Mouse (Mus musculus) MEL (cell line): ENCODE data around the gene Zfp366. TPM values are rescaled to one million over a fixed set of nuclear protein-coding genes. Genes with fewer than 3 reads are reported as not detected.

ENCODE experiments used
- DNase-seq: peaks from one replicate; pipeline ENCODE4 v3.0.0; 2011; ENCODE audit warnings: low read depth, low spot score
- H3K27ac ChIP-seq: 2 replicates; pipeline ENCODE4 v1.5.1; 2012; ENCODE audit warnings: low read depth, mild to moderate bottlenecking, control low read depth, low read length, moderate library complexity; ENCODE audit not compliant: control insufficient read depth
- H3K27me3 ChIP-seq, 2 experiments: fragments of 150-350 bp in 1 of 2; sonication (generic) in 1 of 2; 2 replicates each; pipeline ENCODE4 v1.6.1; 2012; ENCODE audit warnings: low read length in 2 of 2, mild to moderate bottlenecking in 2 of 2, improper control_type of control experiment in 1 of 2, moderate library complexity in 1 of 2; ENCODE audit not compliant: insufficient read depth in 2 of 2, control insufficient read depth in 1 of 2
- H3K36me3 ChIP-seq, 2 experiments: 2 replicates each; pipeline ENCODE4 v1.6.1; 2012 to 2014; ENCODE audit warnings: low read length in 2 of 2, improper control_type of control experiment in 1 of 2, inconsistent platforms in 1 of 2, mild to moderate bottlenecking in 1 of 2; ENCODE audit not compliant: insufficient read depth in 2 of 2, control insufficient read depth in 1 of 2
- H3K4me1 ChIP-seq, 2 experiments: fragments of 150-350 bp in 1 of 2; sonication (generic) in 1 of 2; 2 replicates each; pipeline ENCODE4 v1.6.1; 2012; ENCODE audit warnings: low read length in 2 of 2, improper control_type of control experiment in 1 of 2, mild to moderate bottlenecking in 1 of 2; ENCODE audit not compliant: insufficient read depth in 2 of 2, control insufficient read depth in 1 of 2
- H3K4me3 ChIP-seq, 2 experiments: fragments of 150-350 bp in 1 of 2; sonication (generic) in 1 of 2; 2 replicates each; pipeline ENCODE4 v1.5.1; 2012; ENCODE audit warnings: low read depth in 2 of 2, low read length in 2 of 2, mild to moderate bottlenecking in 2 of 2, moderate library complexity in 2 of 2, control low read depth in 1 of 2, improper control_type of control experiment in 1 of 2; ENCODE audit not compliant: control insufficient read depth in 1 of 2, insufficient read depth in 1 of 2
- H3K79me2 ChIP-seq: 2 replicates; pipeline ENCODE4 v1.6.1; 2012; ENCODE audit warnings: mild to moderate bottlenecking, low read length, moderate library complexity; ENCODE audit not compliant: control insufficient read depth, poor library complexity, insufficient read depth
- H3K9ac ChIP-seq: 2 replicates; pipeline ENCODE4 v1.6.1; 2012; ENCODE audit warnings: low read depth, mild to moderate bottlenecking, control low read depth, low read length, moderate library complexity; ENCODE audit not compliant: control insufficient read depth, poor library complexity, severe bottlenecking
- H3K9me3 ChIP-seq: fragments of 150-350 bp; sonication (generic); replicated peaks from 2 replicates; pipeline ENCODE4 v1.6.1; 2012; ENCODE audit warnings: mild to moderate bottlenecking, low read length, improper control_type of control experiment, moderate library complexity; ENCODE audit not compliant: insufficient read depth
- BHLHE40 ChIP-seq: IDR thresholded peaks from 2 replicates; pipeline ENCODE4 v1.6.1; 2012; ENCODE audit warnings: low read depth, mild to moderate bottlenecking, inconsistent platforms, low read length, improper control_type of control experiment, borderline replicate concordance
- CTCF ChIP-seq, 3 experiments: IDR thresholded peaks in 2 of 3; conservative IDR thresholded peaks in 1 of 3; 2 replicates each; pipeline ENCODE4 v1.5.1; 2011 to 2012; ENCODE audit warnings: low read length in 3 of 3, low read depth in 2 of 3, mild to moderate bottlenecking in 2 of 3, improper control_type of control experiment in 1 of 3, inconsistent platforms in 1 of 3, mixed read lengths in 1 of 3, moderate library complexity in 1 of 3; ENCODE audit not compliant: control insufficient read depth in 1 of 3, insufficient read depth in 1 of 3, poor library complexity in 1 of 3, severe bottlenecking in 1 of 3
- GATA1 ChIP-seq: IDR thresholded peaks from 2 replicates; pipeline ENCODE4 v1.6.1; 2011; ENCODE audit warnings: low read depth, low read length, improper control_type of control experiment
- HCFC1 ChIP-seq: IDR thresholded peaks from 2 replicates; pipeline ENCODE4 v1.6.1; 2012; ENCODE audit warnings: low read depth, mild to moderate bottlenecking, inconsistent platforms, low read length, improper control_type of control experiment, moderate library complexity
- JUND ChIP-seq: IDR thresholded peaks from 2 replicates; pipeline ENCODE4 v1.6.1; 2011; ENCODE audit warnings: low read depth, mild to moderate bottlenecking, improper control_type of control experiment, low read length
- MAX ChIP-seq: IDR thresholded peaks from 2 replicates; pipeline ENCODE4 v1.6.1; 2011; ENCODE audit warnings: low read length, improper control_type of control experiment
- MEF2A ChIP-seq: IDR thresholded peaks from 2 replicates; pipeline ENCODE4 v1.6.1; 2014; ENCODE audit warnings: low read depth, mild to moderate bottlenecking, inconsistent platforms, low read length, improper control_type of control experiment; ENCODE audit not compliant: poor library complexity, insufficient replicate concordance, severe bottlenecking; ENCODE audit errors: extremely low read depth
- MXI1 ChIP-seq: IDR thresholded peaks from 2 replicates; pipeline ENCODE4 v1.6.1; 2011; ENCODE audit warnings: mild to moderate bottlenecking, low read depth, low read length, improper control_type of control experiment
- MYB ChIP-seq: IDR thresholded peaks from 2 replicates; pipeline ENCODE4 v1.6.1; 2011; ENCODE audit warnings: mild to moderate bottlenecking, low read depth, low read length, improper control_type of control experiment
- MYC ChIP-seq: IDR thresholded peaks from 2 replicates; pipeline ENCODE4 v1.6.1; 2011; ENCODE audit warnings: low read depth, mild to moderate bottlenecking, low read length, improper control_type of control experiment, moderate library complexity
- NRF1 ChIP-seq: IDR thresholded peaks from 2 replicates; pipeline ENCODE4 v1.6.1; 2014; ENCODE audit warnings: low read depth, mild to moderate bottlenecking, inconsistent platforms, low read length, improper control_type of control experiment, moderate library complexity; ENCODE audit not compliant: poor library complexity, insufficient read depth, severe bottlenecking
- POLR2A ChIP-seq, 2 experiments: IDR thresholded peaks; 2 replicates each; pipeline ENCODE4 v1.6.1; 2011 to 2012; ENCODE audit warnings: low read length in 2 of 2, mild to moderate bottlenecking in 2 of 2, control low read depth in 1 of 2, improper control_type of control experiment in 1 of 2, low read depth in 1 of 2, moderate library complexity in 1 of 2; ENCODE audit not compliant: control insufficient read depth in 1 of 2, insufficient read depth in 1 of 2, poor library complexity in 1 of 2
- POLR2AphosphoS5 ChIP-seq: IDR thresholded peaks from 2 replicates; pipeline ENCODE4 v1.6.1; 2012; ENCODE audit warnings: low read depth, borderline replicate concordance, mild to moderate bottlenecking, inconsistent platforms, low read length, moderate library complexity, mixed read lengths
- SIN3A ChIP-seq: IDR thresholded peaks from 2 replicates; pipeline ENCODE4 v1.6.1; 2012; ENCODE audit warnings: low read length, improper control_type of control experiment, inconsistent platforms
- TAL1 ChIP-seq: IDR thresholded peaks from 2 replicates; pipeline ENCODE4 v1.6.1; 2012; ENCODE audit warnings: mild to moderate bottlenecking, inconsistent platforms, low read length, moderate library complexity, mixed read lengths
- TCF12 ChIP-seq: IDR thresholded peaks from 2 replicates; pipeline ENCODE4 v1.6.1; 2014; ENCODE audit warnings: low read depth, mild to moderate bottlenecking, inconsistent platforms, low read length, improper control_type of control experiment, moderate library complexity
- UBTF ChIP-seq: IDR thresholded peaks from 2 replicates; pipeline ENCODE4 v1.6.1; 2012; ENCODE audit warnings: low read depth, mild to moderate bottlenecking, inconsistent platforms, low read length, improper control_type of control experiment, moderate library complexity, borderline replicate concordance; ENCODE audit not compliant: insufficient read depth
- ZMIZ1 ChIP-seq: IDR thresholded peaks from 2 replicates; pipeline ENCODE4 v1.6.1; 2012; ENCODE audit warnings: low read depth, mild to moderate bottlenecking, inconsistent platforms, low read length, improper control_type of control experiment, moderate library complexity
- polyA plus RNA-seq, 2 experiments: library from polyadenylated mRNA; stranded (reverse) in 1 of 2; unstranded in 1 of 2; fragments of >175 nt in 1 of 2; fragments of >200 nt in 1 of 2; gene quantifications; 2 replicates each; pipeline versions ENCODE4 v1.2.1 to v1.2.4; 2012; ENCODE audit warnings: low replicate concordance in 2 of 2, low read depth in 1 of 2; ENCODE audit not compliant: insufficient read length in 2 of 2, insufficient read depth in 1 of 2, missing spikeins in 1 of 2
- total RNA-seq: library from RNA; depleted of rRNA; stranded (reverse); fragments of 300-350 nt; gene quantifications from 2 replicates; pipeline ENCODE4 v1.2.3, GENCODE M21; 2012

Gene Zfp366
- total and polyA plus RNA-seq, 3 experiments: not detected

GRCm38 (mm10) chr13:99223917-99224316, 39.3 kb downstream of the Zfp366 start:
- H3K9me3 ChIP-seq: no peaks in the 10 kb centered on the region
- H3K9ac ChIP-seq: no peak overlapping the region
- H3K79me2 ChIP-seq: no peaks in the 10 kb centered on the region
- DNase-seq: no peak
- H3K27ac ChIP-seq: no peak overlapping the region
- no peaks in the 10 kb centered on the region for H3K36me3 ChIP-seq
- no peaks in the 10 kb centered on the region for H3K27me3 ChIP-seq
- TF ChIP-seq POLR2A (IDR thresholded peaks at IDR 0.05; ENCODE audit: control insufficient read depth in 1 of 2, insufficient read depth in 1 of 2, low read depth in 1 of 2, low read length in 2 of 2, poor library complexity in 1 of 2): no peak
- TF ChIP-seq NRF1: no peak
- TF ChIP-seq TCF12: no peak
- no peak for TF ChIP-seq MYB
- no peak for TF ChIP-seq JUND
- TF ChIP-seq BHLHE40: no peak
- TF ChIP-seq UBTF: no peak
- TF ChIP-seq HCFC1: no peak
- no peak for TF ChIP-seq MAX
- no peak for TF ChIP-seq MEF2A
- no peak for TF ChIP-seq MYC
- TF ChIP-seq TAL1: no peak
- TF ChIP-seq GATA1: no peak
- TF ChIP-seq SIN3A: no peak
- no peak for TF ChIP-seq MXI1
- TF ChIP-seq ZMIZ1: no peak
- TF ChIP-seq POLR2AphosphoS5: no peak
- TF ChIP-seq CTCF (IDR thresholded peaks at IDR 0.05 in 2 of 3, conservative IDR thresholded peaks at IDR 0.05 in 1 of 3; ENCODE audit: control insufficient read depth in 1 of 3, insufficient read depth in 1 of 3, low read depth in 2 of 3, low read length in 3 of 3, poor library complexity in 1 of 3, severe bottlenecking in 1 of 3): no peak
- H3K4me3 ChIP-seq: no peak overlapping the region
- no peaks in the 10 kb centered on the region for H3K4me1 ChIP-seq

- Histone ChIP-seq H3K36me3 (no peaks in the 10 kb centered on the region), H3K9me3 (no peaks in the 10 kb centered on the region), H3K9ac (no peak overlapping the region), H3K4me3 (no peak overlapping the region), H3K79me2 (no peaks in the 10 kb centered on the region), H3K27me3 (no peaks in the 10 kb centered on the region), H3K4me1 (no peaks in the 10 kb centered on the region), H3K27ac (no peak overlapping the region)
- no peak for TF ChIP-seq NRF1
- no peak for DNase-seq
Observed at GRCm38 (mm10) chr13:99225374-99226240, 41.0 kb downstream of the Zfp366 start.
